Mouse (Mus musculus) cerebellum, adult 11-12 months (tissue): ENCODE data around the gene Maats1.

Experiments used
- DNase-seq: peaks from one replicate; pipeline ENCODE4 v3.0.0; 2022

Gene Maats1

GRCm38 (mm10) chr16:38369992-38370484 is 28.1 kb upstream of the Maats1 start:
- DNase-seq = no peak

DNA sequence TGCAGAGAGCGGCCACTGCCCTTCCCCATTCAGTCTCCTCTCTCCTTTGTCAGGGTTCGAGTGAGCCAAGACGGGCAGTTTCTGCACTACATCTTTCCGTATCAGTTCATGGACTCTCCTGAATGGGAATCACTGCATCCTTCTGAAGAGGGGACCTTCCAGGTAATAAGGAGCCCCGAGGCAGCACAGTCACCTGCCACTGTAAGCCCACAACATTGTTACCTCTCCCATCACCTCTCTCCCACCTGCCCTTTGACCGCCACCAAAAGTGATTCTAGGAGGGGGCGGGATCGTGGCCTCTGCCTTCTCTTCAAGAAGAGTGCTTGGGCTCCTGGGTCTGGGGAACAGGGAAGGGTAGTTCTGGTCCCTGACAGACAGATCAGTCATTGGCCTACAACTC is 27.5 kb upstream of the Maats1 start:
- no peak for DNase-seq

- DNase-seq = no peak
Observed at GRCm38 (mm10) chr16:38369000-38369399, 27.1 kb upstream of the Maats1 start.

DNA sequence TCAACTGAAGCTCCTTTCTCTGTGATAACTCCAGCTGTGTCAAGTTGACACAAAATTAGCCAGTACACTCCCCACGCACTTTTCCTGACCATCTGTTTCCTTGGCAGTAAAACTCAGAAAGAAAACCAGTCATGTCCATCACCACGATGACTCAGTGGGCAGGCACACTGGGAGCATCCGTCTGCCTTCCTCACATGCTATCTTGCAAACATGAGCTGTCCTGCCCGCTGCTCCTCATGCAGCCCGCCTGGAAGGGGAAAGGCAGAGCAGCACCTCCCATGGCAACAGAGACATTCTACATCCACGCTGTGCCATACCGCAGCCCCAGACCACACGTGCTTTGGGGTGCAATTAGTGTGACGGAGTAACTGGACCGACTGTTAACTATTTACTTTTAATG is 26.4 kb upstream of the Maats1 start:
- no peak for DNase-seq

DNA sequence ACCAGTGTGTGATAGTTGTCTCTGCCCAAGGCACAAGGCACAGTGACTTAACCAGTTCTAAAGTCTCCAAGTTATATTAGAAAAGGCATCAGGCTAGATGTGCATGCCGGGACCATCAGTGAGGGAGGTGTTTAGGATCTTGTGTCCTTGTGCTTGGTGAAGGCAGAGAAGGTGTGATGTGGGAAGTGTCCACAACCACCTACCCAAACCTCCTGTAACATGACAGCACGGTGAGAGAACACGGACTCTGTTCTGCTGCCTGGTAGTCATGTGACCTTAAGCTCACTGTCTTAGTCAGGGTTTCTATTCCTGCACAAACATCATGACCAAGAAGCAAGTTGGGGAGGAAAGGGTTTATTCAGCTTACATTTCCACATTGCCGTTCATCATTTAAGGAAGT is 24.3 kb upstream of the Maats1 start:
- DNase-seq = no peak

DNA sequence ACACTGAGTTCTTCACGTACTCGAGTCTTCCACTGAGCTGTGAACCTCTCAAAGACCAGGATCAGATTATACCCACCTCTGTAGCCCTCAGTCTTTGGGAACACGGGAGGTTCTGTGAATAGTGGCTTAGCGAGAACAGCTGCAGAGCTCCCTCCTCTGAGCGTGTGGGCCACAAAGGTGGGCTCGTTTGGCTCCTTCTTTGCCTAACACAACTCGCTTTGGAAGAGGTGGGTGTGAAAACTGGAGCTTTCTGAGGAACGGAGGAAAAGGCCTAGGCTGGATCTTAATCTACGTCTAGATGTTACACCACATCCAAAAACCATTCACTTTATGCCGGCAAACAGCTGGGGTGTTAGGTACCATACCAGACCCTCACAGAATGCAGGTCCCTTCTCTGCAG is 23.4 kb upstream of the Maats1 start:
- no peak for DNase-seq

- no peak for DNase-seq
Observed at GRCm38 (mm10) chr16:38363657-38364056, 21.7 kb upstream of the Maats1 start.

DNA sequence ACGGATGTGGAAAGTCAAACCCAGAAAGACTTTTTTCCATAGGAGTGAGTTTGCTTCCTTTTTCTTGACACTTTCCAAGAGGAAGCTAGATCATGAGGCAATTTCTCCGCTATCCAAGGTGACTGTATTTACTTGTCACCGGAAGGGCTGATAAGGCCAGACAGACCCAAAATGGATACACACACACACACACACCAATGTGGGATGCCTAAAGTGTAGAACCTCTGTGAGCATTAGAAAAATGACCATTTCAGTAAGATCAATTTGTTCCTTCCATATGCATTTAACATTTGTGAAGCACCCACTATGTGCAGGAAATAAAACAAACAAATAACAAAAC is 21.3 kb upstream of the Maats1 start:
- DNase-seq = no peak

DNA sequence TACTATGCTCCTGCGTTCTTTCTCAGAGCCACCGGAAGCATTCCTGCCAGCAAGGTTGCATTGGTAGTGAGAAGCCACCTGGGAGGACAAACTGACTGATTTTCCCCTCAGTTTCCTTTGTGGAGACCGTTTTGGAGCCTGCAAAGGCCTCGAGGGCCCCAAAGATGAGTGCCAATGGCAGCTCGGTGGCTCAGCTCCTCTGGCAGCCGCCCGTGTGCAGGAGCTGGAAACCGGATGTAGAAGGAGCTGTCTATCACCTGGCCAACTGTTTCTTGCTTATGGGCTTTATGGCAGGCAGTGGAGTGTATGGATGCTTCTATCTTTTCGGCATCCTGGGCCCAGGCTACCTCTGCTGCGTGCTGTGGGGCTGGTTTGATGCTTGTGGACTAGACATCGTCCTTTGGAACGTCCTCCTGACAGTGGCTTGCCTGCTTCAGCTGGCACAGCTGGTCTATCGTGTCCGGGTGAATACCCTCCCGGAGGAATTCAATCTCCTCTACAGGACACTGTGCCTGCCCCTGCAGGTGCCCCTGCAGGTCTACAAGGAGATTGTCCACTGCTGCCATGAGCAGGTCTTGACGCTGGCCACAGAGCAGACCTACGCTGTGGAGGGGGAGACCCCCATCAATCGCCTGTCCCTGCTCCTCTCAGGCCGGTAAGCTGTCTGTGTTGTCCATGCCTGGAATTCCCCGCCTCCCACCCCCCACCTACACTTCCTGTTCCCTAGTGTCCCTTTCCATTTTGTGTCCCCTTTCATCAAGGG is 20.7 kb upstream of the Maats1 start:
- DNase-seq = no peak

- no peak for DNase-seq
Observed at GRCm38 (mm10) chr16:38361933-38362332, 20.0 kb upstream of the Maats1 start, which contains the start of gene Popdc2. Popdc2 (plus strand) TSS chr16:38362209.

DNA sequence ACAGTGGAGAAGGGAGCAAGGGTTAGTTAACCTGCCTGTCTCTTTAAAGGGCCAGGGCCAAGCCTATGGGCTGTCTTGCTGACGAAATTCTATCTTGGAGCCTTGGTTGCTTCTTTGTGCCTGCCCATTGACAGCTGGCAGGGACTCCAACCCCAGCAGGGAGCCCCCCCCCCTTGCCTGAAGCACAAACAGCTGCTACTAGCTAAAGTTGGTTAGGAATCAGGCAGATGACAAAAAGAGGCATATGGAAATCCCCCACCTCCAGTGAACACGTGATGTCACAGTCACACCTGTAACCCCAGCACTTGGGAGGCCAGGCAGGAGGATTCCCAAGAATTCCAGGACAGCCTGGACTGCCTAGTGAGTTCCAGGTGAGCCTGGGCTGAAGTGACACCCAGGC is 18.4 kb upstream of the Maats1 start:
- DNase-seq = no peak

DNA sequence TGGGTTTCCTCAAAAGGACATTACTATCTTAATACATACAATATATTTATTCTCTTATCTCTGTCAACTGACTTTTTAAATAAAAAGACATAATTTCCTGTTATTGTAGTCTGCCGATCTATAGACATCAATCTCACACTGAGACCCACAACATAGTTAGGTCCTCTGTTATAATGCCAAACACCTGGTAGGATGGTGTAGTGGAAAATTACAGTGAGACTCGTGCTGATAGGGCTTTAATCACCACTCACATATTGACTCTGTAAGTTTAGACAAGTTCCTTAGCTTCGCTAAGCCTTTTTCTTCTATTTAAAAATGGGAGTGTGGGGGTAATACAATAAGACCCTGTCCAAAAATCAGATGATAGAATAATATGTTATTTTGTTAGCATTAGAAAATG is 17.9 kb upstream of the Maats1 start:
- DNase-seq = no peak

DNA sequence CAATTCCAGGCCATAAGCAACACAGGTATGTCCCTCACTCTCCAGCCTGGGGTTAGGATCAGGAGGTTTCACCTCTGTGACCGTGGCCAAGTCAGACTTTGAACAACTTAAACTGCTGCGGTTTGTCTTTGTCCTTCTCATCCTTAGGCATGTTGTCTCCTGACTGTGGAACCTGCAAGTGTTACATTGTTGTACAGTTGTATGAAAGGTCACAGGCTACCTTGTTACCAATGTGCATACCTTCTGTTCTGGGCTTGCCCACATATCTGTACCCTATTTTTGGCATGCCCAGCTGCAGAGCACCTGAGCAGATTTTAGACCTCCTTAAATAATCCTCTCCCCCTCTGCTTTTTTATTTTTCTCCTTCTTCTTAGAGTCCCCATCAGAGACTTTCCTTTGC is 17.3 kb upstream of the Maats1 start:
- no peak for DNase-seq

DNA sequence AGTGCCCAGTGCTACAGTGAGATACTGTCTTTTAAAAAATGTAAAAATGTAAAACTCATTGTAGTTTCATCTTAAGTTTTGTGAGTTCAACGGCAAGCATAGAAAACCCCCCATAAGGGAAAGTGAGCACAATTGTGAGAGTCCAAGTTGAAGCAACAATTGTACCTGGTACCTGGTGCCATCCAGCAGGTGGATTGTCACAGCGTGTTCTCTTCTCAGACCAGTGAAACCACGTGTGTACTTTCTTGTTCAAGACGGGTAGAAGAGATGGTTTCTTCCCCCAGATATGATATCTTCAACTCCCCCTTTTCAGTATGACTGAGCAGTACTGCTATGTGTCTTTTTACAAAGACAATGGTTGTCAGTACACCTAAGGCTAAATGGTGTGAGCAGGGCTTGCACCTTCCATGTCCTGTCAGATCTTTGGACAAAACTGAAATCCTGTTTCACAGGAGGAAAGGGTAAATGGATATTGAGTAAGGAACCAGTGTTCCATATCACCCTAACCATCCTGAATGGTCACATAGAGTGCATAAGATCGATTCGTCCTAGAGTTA is 16.4 kb upstream of the Maats1 start:
- DNase-seq = no peak

DNA sequence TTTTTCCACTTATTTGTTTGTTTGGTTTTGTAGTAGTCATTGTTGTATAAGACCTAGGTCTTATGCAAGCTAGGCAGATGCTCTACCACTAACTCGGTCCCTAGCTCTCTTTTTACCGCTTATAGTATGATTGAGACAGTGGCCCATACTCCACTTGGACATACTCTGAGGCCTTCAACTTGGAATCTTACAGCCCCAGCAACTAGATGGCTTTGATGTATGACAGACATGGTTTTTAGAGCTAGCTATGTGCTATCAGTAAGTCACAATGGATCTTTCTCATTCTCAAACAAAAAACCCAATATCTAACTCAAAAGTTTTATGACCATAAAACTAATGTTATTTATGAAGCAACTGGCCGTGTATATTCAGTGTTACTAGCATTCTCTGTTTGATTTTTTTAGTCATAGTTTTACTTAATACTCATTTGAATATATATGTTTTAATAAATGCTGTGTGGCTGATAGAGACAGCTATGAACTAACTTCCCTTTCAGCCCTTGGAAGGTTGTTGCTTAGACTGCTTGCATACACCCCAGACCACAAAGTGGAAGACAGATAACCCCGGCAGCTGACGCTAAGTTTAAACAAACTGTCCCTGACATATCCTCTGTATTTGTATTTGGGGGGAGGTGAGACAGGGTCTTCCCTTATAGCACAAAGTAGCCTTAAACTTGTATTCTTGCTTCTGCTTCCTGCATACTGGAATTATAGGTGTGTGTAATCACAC is 12.4 kb upstream of the Maats1 start:
- no peak for DNase-seq

DNA sequence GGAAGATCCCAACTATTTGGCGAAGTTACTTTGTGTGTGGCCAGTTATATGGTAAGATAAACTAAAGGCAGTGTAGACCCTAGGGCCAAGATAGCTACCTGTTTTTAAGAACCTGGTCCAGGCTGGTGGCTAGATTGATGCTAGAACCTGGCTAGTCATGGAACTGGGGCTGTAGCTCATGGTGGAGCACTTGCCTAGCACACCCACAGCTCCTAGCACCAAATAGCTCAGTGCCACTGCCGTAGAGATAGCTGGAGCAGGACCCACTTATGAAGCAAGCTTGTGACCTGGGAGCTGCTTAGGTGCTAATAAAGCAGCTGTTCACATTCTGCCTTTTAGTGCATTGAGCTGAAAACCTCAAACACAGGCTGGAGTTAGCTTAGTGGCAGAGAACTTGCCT is 11.7 kb upstream of the Maats1 start:
- DNase-seq = no peak

DNA sequence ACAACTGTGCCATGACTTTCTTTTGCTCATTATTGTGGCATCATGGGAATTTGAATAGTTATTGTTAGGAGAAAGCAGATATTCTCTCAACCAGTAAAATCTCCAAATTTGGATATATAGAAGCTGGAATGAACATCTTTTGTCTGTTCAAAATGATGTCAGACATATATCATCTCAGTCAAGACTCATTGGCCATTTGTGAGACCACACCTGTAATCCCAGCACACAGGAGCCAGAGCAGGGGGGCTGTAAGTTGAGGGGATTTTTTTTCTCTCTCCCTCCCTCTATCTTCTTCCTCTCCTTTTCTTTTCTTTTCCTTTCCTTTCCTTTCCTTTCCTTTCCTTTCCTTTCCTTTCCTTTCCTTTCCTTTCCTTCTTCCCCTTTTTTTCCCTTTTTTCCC is 10.9 kb upstream of the Maats1 start:
- no peak for DNase-seq

- DNase-seq = no peak
Observed at GRCm38 (mm10) chr16:38352031-38352430, 10.1 kb upstream of the Maats1 start.

GRCm38 (mm10) chr16:38350939-38351338 is 9.0 kb upstream of the Maats1 start:
- no peak for DNase-seq

DNA sequence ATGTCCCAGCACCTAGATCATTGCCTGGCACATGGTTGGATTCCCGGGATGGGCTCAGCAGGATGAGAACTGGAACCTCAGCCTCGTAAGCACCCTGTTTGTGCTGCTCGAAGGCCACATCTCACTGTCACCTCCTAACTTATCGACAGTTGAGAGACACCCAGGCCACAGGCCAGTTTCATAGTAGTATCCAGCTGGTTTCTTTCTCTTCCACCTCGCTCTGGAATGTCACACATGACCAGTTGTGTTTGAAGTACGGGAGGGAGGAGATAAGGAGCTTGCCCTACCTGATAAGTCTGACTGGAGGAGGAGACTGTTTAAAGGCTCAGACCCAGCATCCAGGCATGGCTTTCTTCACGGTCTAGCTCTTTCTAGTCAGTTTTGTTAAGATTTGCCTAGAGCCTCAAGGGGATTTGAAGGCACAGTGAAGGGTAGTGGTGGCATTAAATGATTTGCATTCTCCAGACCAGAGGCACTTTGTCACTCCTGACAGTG is 8.5 kb upstream of the Maats1 start:
- DNase-seq = no peak

GRCm38 (mm10) chr16:38349881-38350280 is 7.9 kb upstream of the Maats1 start:
- DNase-seq = no peak

- DNase-seq = no peak
Observed at GRCm38 (mm10) chr16:38348217-38348761, 6.3 kb upstream of the Maats1 start.

GRCm38 (mm10) chr16:38347588-38347987 is 5.6 kb upstream of the Maats1 start:
- no peak for DNase-seq
